Mouse (Mus musculus) forebrain, embryonic 10.5 days (tissue): ENCODE measurements around the gene Wdr82. TPM values are rescaled to one million over a fixed set of nuclear protein-coding genes. Genes with fewer than 3 reads are reported as not detected.

ENCODE experiments used
- DNase-seq: peaks from one replicate; pipeline ENCODE4 v3.0.0-alpha.2; 2017; ENCODE audit warnings: low spot score; ENCODE audit errors: extremely low spot score
- H3K27ac ChIP-seq: fragments of 300-500 bp; sonication (generic); 2 replicates; pipeline ENCODE4 v1.5.1; 2016; ENCODE audit warnings: mild to moderate bottlenecking
- H3K27me3 ChIP-seq: fragments of 300-500 bp; sonication (generic); 2 replicates; pipeline ENCODE4 v1.6.1; 2016; ENCODE audit warnings: mild to moderate bottlenecking; ENCODE audit not compliant: poor library complexity, severe bottlenecking
- H3K36me3 ChIP-seq: fragments of 300-500 bp; sonication (generic); replicated peaks from 2 replicates; pipeline ENCODE4 v1.6.1; 2016; ENCODE audit warnings: mild to moderate bottlenecking, moderate library complexity
- H3K4me1 ChIP-seq: fragments of 300-500 bp; sonication (generic); 2 replicates; pipeline ENCODE4 v1.6.1; 2016
- H3K4me3 ChIP-seq: fragments of 300-500 bp; sonication (generic); 2 replicates; pipeline ENCODE4 v1.5.1; 2016; ENCODE audit warnings: mild to moderate bottlenecking, moderate library complexity
- H3K9me3 ChIP-seq: fragments of 300-500 bp; sonication (generic); 2 replicates; pipeline ENCODE4 v1.6.1; 2016; ENCODE audit warnings: mild to moderate bottlenecking, moderate library complexity
- WGBS: fragments of 180-500 bp; shearing (Covaris S2); methylation state at CpG from one replicate; pipeline ENCODE4 v1.1.7; 2016; 5-methylcytosine and 5-hydroxymethylcytosine counted together
- polyA plus RNA-seq: library from polyadenylated mRNA; unstranded; fragments of >200 nt; fragmentation: Nextera tagmentation; extraction: Ambion mirVana; gene quantifications from 2 replicates; pipeline ENCODE4 v1.2.1, GENCODE M21; 2016

Gene Wdr82
- polyA plus RNA-seq, 1 experiment from 2014 or later: 30.2 TPM

DNA sequence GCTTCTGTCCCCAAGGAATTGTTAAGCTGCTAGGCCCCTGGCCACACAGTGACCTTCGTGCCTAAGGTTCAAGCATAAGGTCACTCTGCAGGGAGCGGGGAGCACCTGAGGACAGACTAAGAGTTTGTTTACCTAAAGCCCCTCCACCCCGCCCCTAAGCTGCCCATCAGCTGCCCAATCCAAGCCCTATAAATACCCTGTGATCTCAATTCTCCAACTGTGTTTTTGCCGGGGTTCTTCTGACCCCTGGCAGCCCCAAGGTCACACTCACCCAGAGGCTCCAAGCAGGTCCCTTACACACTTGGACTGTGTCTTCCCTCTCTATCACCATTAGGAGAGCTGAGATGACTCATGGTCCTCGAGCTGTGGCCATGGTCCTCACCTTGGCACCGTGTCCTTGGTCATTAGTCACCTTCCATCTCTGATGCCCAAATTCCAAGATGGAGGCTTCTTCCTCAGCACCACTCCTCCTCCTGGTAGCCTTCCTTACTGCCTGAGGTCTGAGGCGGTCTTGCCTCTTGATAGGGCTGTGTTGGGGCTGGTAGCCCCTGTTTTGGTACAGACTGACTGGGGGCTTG is 35.1 kb downstream of the Wdr82 start:
- Histone ChIP-seq H3K9me3 (no peaks in the 10 kb centered on the region), H3K4me3 (no peak overlapping the region), H3K27me3 (peaks cover 20% of the 10 kb centered on the region), H3K27ac (no peak overlapping the region), H3K4me1 (peaks cover 47% of the 10 kb centered on the region), H3K36me3 (peaks cover 26% of the 10 kb centered on the region)
- 77% methylated on average over 7 of the region's 7 CpGs for WGBS
- DNase-seq: no peak

DNA sequence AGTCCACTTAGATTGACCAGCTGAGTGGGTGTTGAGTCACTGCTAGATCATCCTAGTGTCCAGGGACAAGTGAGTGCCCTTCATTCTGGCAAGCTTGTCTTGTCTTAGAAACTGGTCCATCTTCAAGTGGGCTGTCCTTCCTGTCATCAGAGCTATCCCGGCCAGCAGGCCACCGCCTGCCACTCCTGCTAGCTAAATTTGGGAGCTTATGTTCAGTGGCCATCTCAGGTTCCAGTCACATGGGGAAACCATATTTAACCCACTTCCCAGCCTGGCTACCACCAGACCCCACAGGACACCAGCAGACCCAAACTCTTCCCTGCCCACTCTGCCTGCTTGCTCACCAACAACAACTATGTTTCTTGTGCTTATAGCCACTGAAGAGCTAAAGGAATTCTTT is 35.8 kb downstream of the Wdr82 start:
- Histone ChIP-seq H3K4me1 (peaks cover 54% of the 10 kb centered on the region), H3K36me3 (peaks cover 26% of the 10 kb centered on the region), H3K4me3 (no peak overlapping the region), H3K27ac (no peak overlapping the region), H3K27me3 (peaks cover 17% of the 10 kb centered on the region), H3K9me3 (no peaks in the 10 kb centered on the region)
- DNase-seq: no peak
- WGBS: 93% methylated on average over 2 of the region's 2 CpGs

DNA sequence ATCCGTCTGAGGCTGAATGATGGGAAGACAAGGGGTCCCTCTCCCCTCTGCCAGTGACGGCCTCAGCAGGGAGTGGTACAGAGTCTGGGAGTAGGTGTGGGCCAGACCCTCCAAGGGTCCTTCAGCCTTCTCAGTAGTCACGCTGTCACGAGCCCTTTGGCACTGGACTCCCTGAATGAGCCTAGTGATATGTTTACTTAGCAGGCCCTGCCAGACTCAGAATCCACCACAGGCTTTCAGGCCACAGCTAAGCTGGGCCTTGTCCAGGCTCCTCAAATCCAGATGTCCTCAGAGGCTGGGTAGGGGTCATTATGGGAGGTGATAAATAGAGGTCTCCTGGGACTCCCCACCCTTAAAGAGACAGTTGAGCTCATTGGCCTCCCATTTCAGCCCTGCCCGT is 37.5 kb downstream of the Wdr82 start:
- no peak for DNase-seq
- Histone ChIP-seq H3K9me3 (no peaks in the 10 kb centered on the region), H3K4me3 (no peak overlapping the region), H3K27ac (no peak overlapping the region), H3K4me1 (peaks cover 55% of the 10 kb centered on the region), H3K27me3 (peaks cover 9% of the 10 kb centered on the region; the same call in 1 of the 2 replicates), H3K36me3 (peaks cover 37% of the 10 kb centered on the region)
- WGBS: 84% methylated on average over 5 of the region's 5 CpGs

DNA sequence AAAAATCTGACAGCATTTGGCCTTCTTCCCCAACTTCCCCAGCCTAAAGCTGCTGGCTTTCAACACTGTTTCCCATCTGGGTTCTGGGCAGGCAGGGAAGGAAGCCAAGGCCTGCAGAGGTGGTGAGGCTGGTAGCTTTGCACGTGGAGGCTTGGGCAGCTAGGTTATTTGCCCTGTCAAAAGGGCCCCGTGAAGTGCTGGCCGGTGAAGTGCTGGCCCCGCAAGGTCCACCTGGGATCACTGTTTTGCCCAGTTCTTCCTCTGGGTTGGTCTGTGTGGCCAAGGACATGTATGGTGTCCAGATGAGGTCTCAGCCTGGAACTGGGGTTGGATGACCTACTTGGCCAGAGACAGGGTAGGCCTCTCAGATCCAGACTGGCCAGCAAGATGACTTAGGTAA is 39.2 kb downstream of the Wdr82 start:
- H3K4me3 ChIP-seq: no peak overlapping the region
- H3K4me1 ChIP-seq: peaks cover 37% of the 10 kb centered on the region
- 92% methylated on average over 4 of the region's 4 CpGs for WGBS
- peaks cover 50% of the 10 kb centered on the region for H3K36me3 ChIP-seq
- no peaks in the 10 kb centered on the region for H3K27me3 ChIP-seq
- no peak for DNase-seq
- no peaks in the 10 kb centered on the region for H3K9me3 ChIP-seq
- H3K27ac ChIP-seq: no peak overlapping the region

DNA sequence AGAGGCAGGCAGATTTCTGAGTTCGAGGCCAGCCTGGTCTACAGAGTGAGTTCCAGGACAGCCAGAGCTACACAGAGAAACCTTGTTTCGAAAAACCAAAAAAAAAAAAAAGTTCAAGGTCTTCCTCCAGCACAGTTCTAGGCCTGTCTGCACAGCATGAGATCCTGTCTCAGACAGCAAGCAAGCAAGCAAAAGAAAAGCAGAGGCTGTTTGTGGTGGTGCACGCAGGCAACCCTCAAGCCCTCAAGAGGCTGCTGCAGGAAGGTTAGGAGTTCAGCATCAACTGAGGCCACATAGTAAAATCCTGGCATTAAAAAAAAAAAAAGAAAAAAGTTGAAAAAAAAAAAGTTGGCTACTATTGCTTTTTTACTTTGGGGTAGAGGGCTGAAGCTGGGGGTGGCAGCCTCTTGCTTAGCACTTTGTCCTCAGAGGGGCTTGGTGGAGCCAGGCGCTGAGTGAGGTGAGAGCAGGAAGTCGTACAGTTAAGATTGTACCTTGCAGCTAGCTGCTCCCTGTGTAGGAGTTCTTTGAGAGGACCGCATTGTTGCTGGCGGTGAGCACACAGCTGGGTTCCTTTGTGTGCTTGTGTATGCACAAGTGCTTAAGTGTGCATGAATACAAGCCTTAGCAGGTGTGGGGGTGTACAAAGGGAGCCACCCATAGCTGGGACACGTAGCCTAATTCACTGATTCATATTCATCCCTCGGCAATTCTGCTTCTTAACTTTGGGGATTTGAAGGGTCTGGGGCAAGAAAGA is 40.3 kb downstream of the Wdr82 start:
- H3K4me1 ChIP-seq: peaks cover 28% of the 10 kb centered on the region
- peak overlapping the region; percentile 85 for H3K27ac ChIP-seq
- peaks cover 55% of the 10 kb centered on the region for H3K36me3 ChIP-seq
- peak overlapping the region; percentile 43 for H3K4me3 ChIP-seq
- no peaks in the 10 kb centered on the region for H3K27me3 ChIP-seq
- peak; percentile 41 for DNase-seq
- 29% methylated on average over 9 of the region's 9 CpGs for WGBS
- no peaks in the 10 kb centered on the region for H3K9me3 ChIP-seq

DNA sequence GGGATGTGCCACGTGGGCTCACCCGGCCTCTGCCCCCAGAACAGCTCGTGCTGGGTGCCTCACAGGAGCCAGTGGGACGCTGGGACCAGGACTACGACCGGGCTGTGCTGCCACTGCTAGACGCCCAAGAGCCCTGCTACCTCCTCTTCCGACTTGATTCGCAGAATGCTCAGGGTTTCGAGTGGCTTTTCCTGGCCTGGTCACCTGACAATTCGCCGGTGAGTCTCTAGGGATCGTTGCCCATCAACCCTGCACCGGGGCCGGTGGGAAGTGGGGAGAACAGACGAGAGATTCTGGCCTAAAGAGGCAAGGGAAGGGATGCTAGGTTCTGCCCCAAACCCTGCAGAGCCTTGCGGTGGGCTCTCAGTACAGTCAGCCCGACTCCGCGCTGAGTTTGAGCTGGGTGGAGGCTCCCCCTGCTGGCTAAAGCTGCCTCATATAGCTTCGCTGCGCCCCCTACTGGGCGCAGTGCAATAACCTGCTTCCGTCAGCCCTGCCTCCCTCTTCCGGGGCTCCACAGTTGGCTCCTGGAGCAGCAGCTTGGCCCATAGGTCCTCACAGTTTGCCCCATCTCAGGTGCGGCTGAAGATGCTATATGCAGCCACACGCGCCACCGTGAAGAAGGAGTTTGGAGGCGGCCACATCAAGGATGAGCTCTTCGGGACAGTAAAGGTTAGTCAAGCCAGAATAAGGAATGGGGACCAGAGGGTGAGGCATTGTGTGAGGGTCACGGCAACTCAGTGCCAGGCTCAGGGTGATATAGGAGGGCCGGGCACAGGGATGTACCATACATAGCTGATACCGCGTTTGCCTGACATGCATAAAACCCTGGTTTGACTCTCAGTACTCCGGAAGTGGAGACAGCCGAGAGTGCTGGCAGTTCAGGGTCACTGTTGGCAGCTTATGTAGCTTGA is 41.2 kb downstream of the Wdr82 start:
- peaks cover 51% of the 10 kb centered on the region for H3K36me3 ChIP-seq
- peaks cover 22% of the 10 kb centered on the region for H3K4me1 ChIP-seq
- no peaks in the 10 kb centered on the region for H3K27me3 ChIP-seq
- H3K9me3 ChIP-seq: no peaks in the 10 kb centered on the region
- H3K4me3 ChIP-seq: peak overlapping the region; percentile 43
- 17% methylated on average over 37 of the region's 37 CpGs for WGBS
- DNase-seq: peak; percentile 90
- peak overlapping the region; percentile 85 for H3K27ac ChIP-seq

DNA sequence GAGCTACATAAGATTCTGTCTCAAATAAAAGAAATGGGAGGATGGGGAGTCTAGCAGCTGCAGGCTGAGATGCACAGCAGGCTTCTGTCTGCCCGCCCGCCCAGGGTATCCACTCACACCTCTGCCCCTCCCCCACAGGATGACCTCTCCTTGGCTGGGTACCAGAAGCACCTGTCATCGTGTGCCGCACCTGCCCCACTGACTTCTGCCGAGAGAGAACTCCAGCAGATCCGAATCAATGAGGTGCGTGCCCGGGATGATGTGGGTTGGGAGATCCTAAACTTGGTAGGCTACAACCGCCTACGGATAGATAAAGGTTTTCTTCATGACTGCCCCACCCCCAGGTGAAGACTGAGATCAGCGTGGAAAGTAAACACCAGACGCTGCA is 41.9 kb downstream of the Wdr82 start:
- WGBS: 90% methylated on average over 12 of the region's 12 CpGs
- no peak for DNase-seq
- H3K27ac ChIP-seq: no peak overlapping the region
- no peaks in the 10 kb centered on the region for H3K9me3 ChIP-seq
- H3K36me3 ChIP-seq: peaks cover 46% of the 10 kb centered on the region
- H3K27me3 ChIP-seq: no peaks in the 10 kb centered on the region
- H3K4me3 ChIP-seq: no peak overlapping the region
- H3K4me1 ChIP-seq: peaks cover 22% of the 10 kb centered on the region

DNA sequence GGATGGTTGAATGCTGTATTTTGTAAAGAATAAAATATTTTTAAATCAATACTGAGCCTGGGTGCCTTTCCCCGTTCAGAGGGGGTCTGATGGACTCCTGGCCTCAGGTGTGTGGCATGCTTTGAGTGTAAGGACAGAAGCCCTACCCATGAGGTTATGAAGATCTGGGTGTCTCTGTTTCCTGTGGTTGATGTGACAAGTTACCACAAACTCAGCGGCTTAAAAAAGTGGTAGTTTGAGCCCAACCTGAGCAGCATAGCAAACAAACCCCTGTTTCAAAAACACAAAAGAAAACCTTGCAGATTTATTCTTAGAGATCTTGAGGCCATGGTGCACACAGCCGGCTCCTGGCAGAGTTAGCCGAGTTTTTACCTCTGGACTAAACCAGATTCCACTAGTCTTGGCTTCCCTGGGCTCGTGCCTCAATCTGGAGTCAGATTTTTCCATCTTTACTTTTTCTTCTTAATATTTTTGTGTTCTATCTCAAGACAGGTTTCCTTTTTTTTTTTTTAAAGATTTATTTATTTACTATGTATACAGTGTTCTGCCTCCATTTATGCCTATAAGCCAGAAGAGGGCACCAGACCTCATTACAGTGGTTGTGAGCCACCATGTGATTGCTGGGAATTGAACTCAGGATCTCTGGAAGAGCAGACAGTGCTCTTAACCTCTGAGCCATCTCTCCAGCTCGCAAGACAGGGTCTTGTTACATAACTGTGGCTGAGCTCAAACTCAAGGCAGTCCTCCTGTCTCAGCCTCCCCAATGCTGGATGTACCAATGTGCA is 44.8 kb downstream of the Wdr82 start:
- no peak overlapping the region for H3K4me3 ChIP-seq

DNA sequence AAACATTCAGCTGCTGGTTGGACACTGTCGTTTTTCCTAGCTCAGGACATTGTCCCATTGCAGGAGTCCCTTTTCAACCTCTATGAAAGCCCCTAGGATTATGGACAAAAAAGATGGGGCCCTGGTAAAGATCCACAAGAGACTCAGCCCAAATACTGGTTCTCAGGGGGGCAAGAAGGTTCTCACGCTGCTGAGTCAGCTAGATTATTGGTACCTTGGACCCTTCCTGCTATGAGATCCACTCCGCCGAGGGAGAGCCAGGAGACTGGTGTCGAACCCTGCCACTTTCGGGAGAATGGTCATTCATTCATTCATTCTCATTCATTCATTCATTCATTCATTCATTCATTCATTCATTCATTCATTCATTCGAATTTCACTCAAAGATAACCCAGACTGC is 46.2 kb downstream of the Wdr82 start:
- H3K27me3 ChIP-seq: no peaks in the 10 kb centered on the region
- no peak overlapping the region for H3K27ac ChIP-seq
- H3K4me3 ChIP-seq: no peak overlapping the region
- H3K4me1 ChIP-seq: peaks cover 7% of the 10 kb centered on the region
- no peak for DNase-seq
- H3K9me3 ChIP-seq: no peaks in the 10 kb centered on the region
- peaks cover 34% of the 10 kb centered on the region for H3K36me3 ChIP-seq
- 86% methylated on average over 7 of the region's 7 CpGs for WGBS

More for the DNA sequence above, 44.8 kb downstream of the Wdr82 start:
- DNase-seq: no peak
- Histone ChIP-seq H3K27me3 (no peaks in the 10 kb centered on the region), H3K36me3 (peaks cover 34% of the 10 kb centered on the region), H3K9me3 (no peaks in the 10 kb centered on the region), H3K27ac (no peak overlapping the region), H3K4me1 (peaks cover 21% of the 10 kb centered on the region)
- WGBS: 86% methylated on average over 6 of the region's 6 CpGs

DNA sequence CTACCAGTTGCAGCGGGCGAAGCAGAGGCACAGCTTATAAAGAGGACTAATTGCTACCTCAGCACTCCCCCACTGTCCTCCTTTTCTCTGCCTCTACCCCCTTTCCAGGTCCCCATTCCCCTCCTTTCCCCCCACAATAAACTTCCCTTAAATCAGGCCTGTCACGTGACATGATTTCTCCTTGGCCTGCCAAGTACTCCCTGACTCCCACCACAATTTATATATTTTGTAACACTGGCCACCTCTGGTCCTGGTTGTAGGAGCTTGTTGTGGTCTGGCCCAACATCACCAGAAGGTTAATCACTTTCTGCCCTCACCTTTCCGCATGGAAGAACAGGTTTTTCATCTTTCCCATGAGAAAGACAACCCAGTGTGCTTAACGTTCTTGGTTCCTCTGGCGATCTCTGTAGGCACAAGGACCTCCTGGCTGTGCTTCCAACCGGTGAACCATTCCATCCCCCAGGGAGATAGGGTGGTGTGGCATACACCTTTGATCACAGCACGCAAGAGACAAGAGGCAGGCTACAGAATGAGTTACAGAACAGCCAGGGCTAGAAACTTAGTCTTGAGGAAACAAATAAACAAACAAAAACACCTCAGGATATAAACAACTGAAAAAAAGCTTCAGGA is 50.3 kb downstream of the Wdr82 start:
- WGBS: 75% methylated on average over 8 of the region's 8 CpGs
- no peaks in the 10 kb centered on the region for H3K36me3 ChIP-seq
- no peaks in the 10 kb centered on the region for H3K9me3 ChIP-seq
- H3K4me3 ChIP-seq: no peak overlapping the region
- H3K4me1 ChIP-seq: peaks cover 4% of the 10 kb centered on the region
- H3K27me3 ChIP-seq: peaks cover 30% of the 10 kb centered on the region
- H3K27ac ChIP-seq: no peak overlapping the region
- DNase-seq: peak; percentile 13

DNA sequence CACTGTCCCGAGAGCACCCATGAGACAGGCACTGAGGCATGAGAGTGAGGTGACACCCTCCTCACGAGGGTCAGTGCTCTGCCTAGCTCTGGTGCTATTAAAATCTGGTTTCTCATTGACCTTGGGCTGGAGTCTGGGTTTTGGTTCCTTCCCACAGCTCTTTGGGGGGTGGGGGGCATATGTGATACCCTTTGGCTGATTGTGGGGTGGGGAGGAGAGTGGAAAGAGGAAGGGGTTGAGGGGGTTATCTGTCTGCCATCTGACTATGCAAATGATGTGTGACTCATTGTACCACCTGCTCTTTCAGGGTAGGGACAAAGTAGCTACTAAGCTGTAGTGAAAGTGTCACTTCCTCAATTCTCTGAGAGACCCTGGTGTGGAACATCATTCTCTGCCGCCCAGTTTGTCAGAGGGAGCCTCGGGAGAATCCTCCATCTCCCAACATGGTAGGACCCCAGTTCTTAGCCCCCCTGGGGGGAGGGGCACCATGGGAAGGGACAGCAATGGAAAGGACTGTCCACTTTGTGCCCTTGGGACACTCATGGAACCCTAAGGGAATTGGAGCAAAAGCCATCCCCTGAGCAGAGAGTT is 51.6 kb downstream of the Wdr82 start, which contains the start of gene Tlr9:
Tlr9 (plus strand) TSS at position 338 of the 591 bp plus-strand sequence.
- no peak for DNase-seq
- no peaks in the 10 kb centered on the region for H3K36me3 ChIP-seq
- peaks cover 16% of the 10 kb centered on the region for H3K4me1 ChIP-seq
- H3K27ac ChIP-seq: no peak within 1 kb of the TSS
- WGBS: 76% methylated on average over 4 of the region's 4 CpGs
- H3K4me3 ChIP-seq: no peak within 1 kb of the TSS
- H3K9me3 ChIP-seq: no peaks in the 10 kb centered on the region
- peaks cover 43% of the 10 kb centered on the region for H3K27me3 ChIP-seq
